Mouse (Mus musculus): Measurements from ENCODE around the gene Gm37240. TPM values are rescaled to one million over a fixed set of nuclear protein-coding genes. Genes with fewer than 3 reads are reported as not detected.

Gm37240 gene
- total and polyA plus RNA-seq, 3 experiments, result not detected

DNA sequence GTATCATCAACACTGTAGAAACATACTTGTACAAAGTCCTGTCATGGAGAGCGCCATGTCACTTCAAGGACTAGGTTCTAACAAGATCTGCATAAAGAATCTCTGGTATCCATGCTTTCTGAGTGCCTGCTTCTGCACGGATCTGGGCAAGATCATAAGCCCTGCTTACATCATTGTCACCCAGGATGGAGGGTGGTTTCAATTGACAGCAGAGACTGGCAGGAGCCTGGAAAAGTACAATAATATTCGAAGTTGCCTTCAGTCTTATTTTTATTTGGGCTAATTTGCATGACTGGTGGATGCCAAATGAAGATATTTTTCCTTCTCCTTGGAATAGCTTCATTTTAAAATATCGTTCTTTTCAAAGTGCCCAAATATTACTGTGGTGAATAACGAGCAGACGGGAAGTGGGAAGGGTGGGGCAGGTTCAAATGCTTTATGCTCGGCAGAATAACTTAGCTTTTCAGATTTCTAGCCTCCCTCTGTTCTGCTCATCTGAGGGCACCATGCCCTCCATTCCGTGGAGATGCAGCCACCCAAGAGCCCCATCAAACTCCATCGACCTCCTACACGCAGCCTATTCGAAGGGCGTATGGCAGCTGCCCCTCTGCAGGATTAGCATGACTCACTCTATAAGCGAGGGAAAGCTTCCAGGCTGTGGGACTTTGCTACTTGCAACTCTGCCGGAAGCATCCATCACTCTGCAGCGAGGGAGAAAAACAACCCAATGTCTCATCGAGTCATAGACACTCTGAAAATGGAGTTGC, 518.8 kb downstream of the Gm37240 start:
- Histone ChIP-seq H3K27me3 (ENCODE audit: insufficient read depth, low read length) (no peaks in the 10 kb centered on the region), H3K36me3 (replicated peaks) (no peaks in the 10 kb centered on the region), H3K4me3 (ENCODE audit: low read depth, low read length) (no peak overlapping the region), H3K9me3 (replicated peaks) (no peaks in the 10 kb centered on the region), H3K4me1 (ENCODE audit: insufficient read depth, low read depth, low read length) (no peaks in the 10 kb centered on the region)
- TF ChIP-seq GATA2 (IDR thresholded peaks at IDR 0.05; ENCODE audit: borderline replicate concordance, low read depth, low read length), result no peak
- TF ChIP-seq CTCF (IDR thresholded peaks at IDR 0.05; ENCODE audit: low read depth, low read length), result no peak
- TF ChIP-seq TAL1 (conservative IDR thresholded peaks at IDR 0.05; ENCODE audit: low read depth, low read length), result no peak
- TF ChIP-seq POLR2AphosphoS5 (IDR thresholded peaks at IDR 0.05; ENCODE audit: insufficient replicate concordance, low read depth, low read length), result no peak
- TF ChIP-seq GATA1 (IDR thresholded peaks at IDR 0.05; ENCODE audit: borderline replicate concordance, low read length), result no peak
- DNase-seq (ENCODE audit: low spot score) (no peak), ATAC-seq (ENCODE audit: extremely low read depth, insufficient number of reproducible peaks, low FRiP score, poor library complexity, severe bottlenecking) (no peak)

DNA sequence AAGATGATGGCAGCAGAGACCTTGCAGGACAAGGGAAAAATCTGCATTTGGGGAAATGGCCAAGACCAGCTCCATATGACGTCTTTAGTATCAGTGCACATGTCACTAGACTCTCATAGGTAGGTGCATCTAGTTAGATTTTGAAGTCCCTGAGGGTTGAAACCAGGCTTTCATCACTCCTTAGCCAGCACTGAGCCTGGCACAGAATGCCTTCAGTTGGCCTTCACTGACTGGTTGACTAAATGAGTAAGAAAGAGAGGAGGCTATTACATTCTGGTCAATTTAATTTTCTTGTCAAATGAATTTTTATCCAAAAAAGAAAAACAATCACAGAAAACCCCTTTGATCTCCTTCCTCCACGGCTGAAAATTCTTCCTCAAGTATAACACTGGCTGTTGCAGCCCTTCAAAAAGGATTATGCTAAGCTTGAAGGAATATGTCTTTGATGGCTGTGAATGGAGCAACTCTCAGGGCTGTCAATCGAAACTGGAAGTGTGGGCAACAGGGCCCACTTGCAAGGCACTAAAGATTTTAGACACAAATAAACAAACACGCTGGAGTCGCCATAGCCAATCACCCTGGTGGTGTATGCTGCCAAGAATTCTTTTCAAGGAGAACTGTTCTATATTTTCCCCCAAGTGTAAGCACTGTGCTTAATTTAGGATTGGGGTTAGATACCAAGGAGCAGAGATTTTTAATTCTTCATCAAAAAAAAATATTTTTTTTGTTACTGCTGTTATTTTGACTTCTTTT, 522.6 kb downstream of the Gm37240 start:
- Histone ChIP-seq H3K36me3 (replicated peaks) (no peaks in the 10 kb centered on the region), H3K9me3 (replicated peaks) (no peaks in the 10 kb centered on the region), H3K27me3 (ENCODE audit: insufficient read depth, low read length) (no peaks in the 10 kb centered on the region), H3K4me3 (ENCODE audit: low read depth, low read length) (no peak overlapping the region), H3K4me1 (ENCODE audit: insufficient read depth, low read depth, low read length) (no peaks in the 10 kb centered on the region)
- TF ChIP-seq GATA1 (IDR thresholded peaks at IDR 0.05; ENCODE audit: borderline replicate concordance, low read length), result no peak
- no peak for TF ChIP-seq GATA2 (IDR thresholded peaks at IDR 0.05; ENCODE audit: borderline replicate concordance, low read depth, low read length)
- no peak for TF ChIP-seq TAL1 (conservative IDR thresholded peaks at IDR 0.05; ENCODE audit: low read depth, low read length)
- no peak for TF ChIP-seq POLR2AphosphoS5 (IDR thresholded peaks at IDR 0.05; ENCODE audit: insufficient replicate concordance, low read depth, low read length)
- no peak for TF ChIP-seq CTCF (IDR thresholded peaks at IDR 0.05; ENCODE audit: low read depth, low read length)
- ATAC-seq (ENCODE audit: extremely low read depth, insufficient number of reproducible peaks, low FRiP score, poor library complexity, severe bottlenecking) (no peak), DNase-seq (ENCODE audit: low spot score) (no peak)

DNA sequence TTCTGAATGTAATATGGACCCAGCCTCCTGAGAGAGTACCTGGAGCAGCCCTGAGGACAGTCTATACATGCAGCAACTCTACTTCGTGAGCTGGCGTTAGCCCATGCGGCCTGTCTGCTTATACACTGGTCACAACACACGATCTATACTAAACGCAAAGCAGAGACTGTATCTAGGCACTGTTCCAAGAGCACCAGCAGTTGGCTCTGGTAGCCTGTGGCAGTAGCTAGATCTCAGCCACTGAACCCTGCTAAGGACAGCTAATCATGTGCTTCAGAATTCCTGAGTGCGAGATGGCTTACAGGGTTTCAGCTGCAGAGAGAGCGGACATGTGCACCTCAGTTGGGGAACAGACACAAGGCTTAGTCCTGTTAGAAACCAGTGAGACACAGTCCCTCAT, 524.4 kb downstream of the Gm37240 start:
- Histone ChIP-seq H3K4me3 (ENCODE audit: low read depth, low read length) (no peak overlapping the region), H3K36me3 (replicated peaks) (no peaks in the 10 kb centered on the region), H3K4me1 (ENCODE audit: insufficient read depth, low read depth, low read length) (no peaks in the 10 kb centered on the region), H3K9me3 (replicated peaks) (no peaks in the 10 kb centered on the region), H3K27me3 (ENCODE audit: insufficient read depth, low read length) (no peaks in the 10 kb centered on the region)
- ATAC-seq (ENCODE audit: extremely low read depth, insufficient number of reproducible peaks, low FRiP score, poor library complexity, severe bottlenecking), result no peak
- DNase-seq (ENCODE audit: low spot score), result no peak
- TF ChIP-seq GATA2 (IDR thresholded peaks at IDR 0.05; ENCODE audit: borderline replicate concordance, low read depth, low read length) (no peak), GATA1 (IDR thresholded peaks at IDR 0.05; ENCODE audit: borderline replicate concordance, low read length) (no peak), TAL1 (conservative IDR thresholded peaks at IDR 0.05; ENCODE audit: low read depth, low read length) (no peak), POLR2AphosphoS5 (IDR thresholded peaks at IDR 0.05; ENCODE audit: insufficient replicate concordance, low read depth, low read length) (no peak), CTCF (IDR thresholded peaks at IDR 0.05; ENCODE audit: low read depth, low read length) (no peak)

DNA sequence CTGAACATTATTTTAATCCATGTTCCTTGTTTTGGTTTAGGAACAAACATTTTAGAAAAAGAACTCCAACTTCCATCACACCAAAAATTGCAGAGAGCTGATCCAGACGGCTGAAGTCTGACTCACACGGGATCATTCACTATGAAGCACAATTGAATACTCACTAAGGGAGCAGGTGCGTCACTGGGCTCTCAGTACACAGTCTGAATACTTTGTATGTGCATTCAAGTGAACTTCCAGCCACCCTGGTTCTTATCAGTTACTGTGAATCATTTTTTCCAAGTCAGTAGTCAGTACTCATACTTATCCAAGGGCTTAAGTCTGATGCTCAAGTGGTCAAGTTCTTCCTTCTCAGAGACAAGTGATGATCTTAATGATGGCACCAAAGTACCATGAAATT, 530.9 kb downstream of the Gm37240 start:
- no peak for ATAC-seq (ENCODE audit: extremely low read depth, insufficient number of reproducible peaks, low FRiP score, poor library complexity, severe bottlenecking)
- Histone ChIP-seq H3K4me3 (ENCODE audit: low read depth, low read length) (no peak overlapping the region), H3K36me3 (replicated peaks) (no peaks in the 10 kb centered on the region), H3K27me3 (ENCODE audit: insufficient read depth, low read length) (no peaks in the 10 kb centered on the region), H3K9me3 (replicated peaks) (no peaks in the 10 kb centered on the region), H3K4me1 (ENCODE audit: insufficient read depth, low read depth, low read length) (no peaks in the 10 kb centered on the region)
- DNase-seq (ENCODE audit: low spot score), result no peak
- TF ChIP-seq POLR2AphosphoS5 (IDR thresholded peaks at IDR 0.05; ENCODE audit: insufficient replicate concordance, low read depth, low read length) (no peak), TAL1 (conservative IDR thresholded peaks at IDR 0.05; ENCODE audit: low read depth, low read length) (no peak), GATA1 (IDR thresholded peaks at IDR 0.05; ENCODE audit: borderline replicate concordance, low read length) (no peak), CTCF (IDR thresholded peaks at IDR 0.05; ENCODE audit: low read depth, low read length) (no peak), GATA2 (IDR thresholded peaks at IDR 0.05; ENCODE audit: borderline replicate concordance, low read depth, low read length) (no peak)

DNA sequence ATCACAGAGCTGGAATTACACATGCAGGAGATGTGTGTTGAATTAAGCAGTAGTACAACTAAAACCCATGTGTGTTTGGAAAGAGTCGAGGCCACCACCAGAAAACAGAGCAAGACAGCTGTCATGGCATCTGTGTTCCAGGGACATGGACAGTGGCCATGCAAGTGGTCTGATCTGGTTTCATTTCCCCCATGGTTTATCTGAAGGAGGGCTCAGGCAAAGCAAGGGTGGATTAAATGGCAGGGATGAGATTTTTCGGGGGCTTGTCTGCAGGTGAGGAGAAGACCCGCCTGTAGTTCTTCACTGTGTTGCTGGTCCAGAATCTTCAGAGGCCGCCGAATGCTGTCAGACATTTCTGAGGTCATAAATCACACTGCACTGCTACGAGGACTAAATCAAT, 539.3 kb downstream of the Gm37240 start:
- Histone ChIP-seq H3K4me3 (ENCODE audit: low read depth, low read length) (no peak overlapping the region), H3K36me3 (replicated peaks) (no peaks in the 10 kb centered on the region), H3K4me1 (ENCODE audit: insufficient read depth, low read depth, low read length) (no peaks in the 10 kb centered on the region), H3K27me3 (ENCODE audit: insufficient read depth, low read length) (no peaks in the 10 kb centered on the region; the same call in 1 of the 2 replicates), H3K9me3 (replicated peaks) (no peaks in the 10 kb centered on the region)
- ATAC-seq (ENCODE audit: extremely low read depth, insufficient number of reproducible peaks, low FRiP score, poor library complexity, severe bottlenecking), result no peak
- no peak for DNase-seq (ENCODE audit: low spot score)
- TF ChIP-seq POLR2AphosphoS5 (IDR thresholded peaks at IDR 0.05; ENCODE audit: insufficient replicate concordance, low read depth, low read length), result no peak
- TF ChIP-seq CTCF (IDR thresholded peaks at IDR 0.05; ENCODE audit: low read depth, low read length), result no peak
- no peak for TF ChIP-seq GATA2 (IDR thresholded peaks at IDR 0.05; ENCODE audit: borderline replicate concordance, low read depth, low read length)
- TF ChIP-seq GATA1 (IDR thresholded peaks at IDR 0.05; ENCODE audit: borderline replicate concordance, low read length), result no peak
- TF ChIP-seq TAL1 (conservative IDR thresholded peaks at IDR 0.05; ENCODE audit: low read depth, low read length), result no peak
